Mouse (Mus musculus) megakaryocyte, embryonic 14.5 days (primary cell): ENCODE measurements around the gene Gm49373. TPM values are rescaled to one million over a fixed set of nuclear protein-coding genes. Genes with fewer than 3 reads are reported as not detected.

Experiments
- H3K27me3 ChIP-seq: replicated peaks from 2 replicates; pipeline ENCODE3; 2012; ENCODE audit warnings: inconsistent platforms
- H3K36me3 ChIP-seq: replicated peaks from 2 replicates; pipeline ENCODE3; 2012; ENCODE audit warnings: low read length, inconsistent platforms, mixed read lengths
- H3K4me1 ChIP-seq: 2 replicates; pipeline ENCODE4 v1.6.1; 2012; ENCODE audit warnings: inconsistent platforms
- H3K4me3 ChIP-seq: replicated peaks from 2 replicates; pipeline ENCODE3; 2012; ENCODE audit warnings: moderate library complexity, mild to moderate bottlenecking, inconsistent platforms
- H3K9me3 ChIP-seq: 2 replicates; pipeline ENCODE4 v1.6.1; 2012; ENCODE audit warnings: inconsistent platforms
- FLI1 ChIP-seq: IDR thresholded peaks from 2 replicates; pipeline ENCODE4 v1.6.1; 2012; ENCODE audit warnings: low read length, inconsistent platforms, mixed read lengths
- GATA1 ChIP-seq: IDR thresholded peaks from 3 replicates; pipeline ENCODE4 v1.6.1; 2012; ENCODE audit warnings: mixed read lengths, low read length, inconsistent platforms, borderline replicate concordance
- polyA plus RNA-seq: library from polyadenylated mRNA; stranded (reverse); fragments of >175 nt; gene quantifications from 2 replicates; pipeline ENCODE4 v1.2.3, GENCODE M21; 2012; ENCODE audit warnings: low replicate concordance; ENCODE audit not compliant: insufficient read depth

Gm49373 gene
- polyA plus RNA-seq, 1 experiment, result 0.45 TPM

DNA sequence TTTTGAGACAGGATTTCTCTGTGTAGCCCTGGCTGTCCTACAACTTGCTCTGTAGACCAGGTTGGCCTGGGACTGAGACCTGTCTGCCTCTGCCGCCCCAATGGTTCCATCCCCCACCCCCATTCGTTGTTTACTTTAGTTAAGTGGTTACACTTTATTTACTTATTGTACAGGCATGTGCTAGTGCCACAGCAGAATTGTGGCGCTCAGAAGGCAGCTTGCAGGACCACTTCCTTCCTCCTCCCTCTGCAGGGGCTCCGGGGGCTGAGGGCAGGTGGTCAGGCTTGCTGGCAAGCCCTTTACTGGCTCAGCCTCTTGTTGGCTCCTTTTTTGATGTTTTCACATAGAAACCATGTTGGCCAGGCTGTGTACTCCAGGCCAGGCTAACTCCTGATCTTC, 55.7 kb downstream of the Gm49373 start:
- H3K4me1 ChIP-seq, result peaks cover 54% of the 10 kb centered on the region
- H3K4me3 ChIP-seq, result peak overlapping the region; percentile 93
- H3K27me3 ChIP-seq, result peaks cover 56% of the 10 kb centered on the region
- no peak for TF ChIP-seq FLI1
- H3K36me3 ChIP-seq, result peaks cover 16% of the 10 kb centered on the region
- H3K9me3 ChIP-seq, result no peaks in the 10 kb centered on the region

DNA sequence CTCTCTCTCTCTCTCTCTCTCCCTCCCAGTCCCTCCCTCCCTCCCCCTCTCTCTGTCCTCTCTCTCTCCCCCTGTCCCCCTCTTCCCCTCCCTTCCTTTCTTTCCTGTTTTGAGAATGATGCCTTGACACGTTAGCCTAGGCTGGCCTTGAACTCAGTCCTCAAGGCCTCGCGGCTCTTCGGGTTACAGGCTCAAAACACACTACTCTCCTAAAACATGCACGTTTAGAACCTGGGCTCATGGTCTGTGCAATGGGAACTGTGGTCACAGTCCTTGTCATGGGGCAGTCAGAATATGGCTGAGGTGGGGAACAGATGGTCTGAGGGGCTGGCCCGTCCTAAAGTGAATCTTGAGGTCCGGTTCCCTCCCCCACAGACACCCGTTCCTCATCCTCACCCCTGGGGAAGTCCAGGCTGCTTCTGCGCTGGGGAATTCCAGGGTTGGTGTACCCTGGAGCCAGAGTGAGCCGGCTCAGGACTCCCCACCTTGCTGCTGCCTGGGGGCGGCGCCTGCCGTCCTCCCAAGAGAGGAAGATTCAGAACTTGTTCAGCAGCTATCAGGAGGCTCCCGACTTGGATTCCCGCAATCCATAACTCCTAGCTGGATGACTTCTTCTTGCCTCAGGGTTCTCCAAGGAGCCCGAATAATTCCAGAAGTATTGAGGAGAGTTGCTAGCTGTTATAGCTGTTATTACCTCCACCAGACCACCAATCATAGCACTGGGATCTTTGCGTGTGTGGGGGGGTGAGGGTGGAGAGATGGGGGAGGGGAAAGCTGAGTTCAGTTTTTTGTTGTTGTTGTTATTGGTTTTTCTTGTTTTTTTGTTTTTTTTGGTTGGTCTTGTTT, 56.3 kb downstream of the Gm49373 start:
- Histone ChIP-seq H3K27me3 (peaks cover 50% of the 10 kb centered on the region), H3K4me1 (peaks cover 55% of the 10 kb centered on the region), H3K36me3 (peaks cover 16% of the 10 kb centered on the region), H3K4me3 (peak overlapping the region; percentile 93), H3K9me3 (no peaks in the 10 kb centered on the region)
- TF ChIP-seq FLI1 (no peak), GATA1 (no peak)

DNA sequence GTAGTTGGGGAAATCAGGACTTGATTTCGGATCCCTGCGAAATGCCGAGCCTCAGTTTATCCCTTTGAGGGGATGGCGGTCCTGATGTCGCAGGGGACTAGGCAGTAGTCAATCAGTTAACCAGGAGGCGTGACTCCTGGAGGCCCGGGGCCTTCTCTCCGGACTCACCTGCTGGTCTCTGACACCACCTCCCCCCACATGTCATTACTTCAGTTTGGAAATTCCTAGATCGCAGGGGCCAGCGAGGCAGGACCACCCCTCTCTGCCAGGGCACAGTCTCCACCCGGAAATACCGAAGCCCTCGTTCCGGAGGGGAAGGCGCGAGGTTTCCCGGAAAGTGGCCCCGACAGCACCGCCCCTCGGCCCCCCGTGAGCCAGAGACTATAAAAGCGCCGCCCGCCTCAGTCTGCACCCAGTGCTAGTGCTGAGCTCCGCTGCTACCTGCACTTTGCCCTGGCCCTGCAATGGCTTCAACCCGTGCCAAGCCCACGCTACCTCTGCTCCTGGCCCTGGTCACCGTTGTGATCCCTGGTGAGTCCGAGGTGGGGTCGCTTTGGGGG, 57.2 kb downstream of the Gm49373 start, which contains the start of gene Icam1:
Icam1 (plus strand) TSS at position 415 of the 560 bp plus-strand sequence.
- Histone ChIP-seq H3K9me3 (no peaks in the 10 kb centered on the region), H3K36me3 (peaks cover 10% of the 10 kb centered on the region), H3K4me3 (peak within 1 kb of the TSS; percentile 93), H3K27me3 (peaks cover 45% of the 10 kb centered on the region), H3K4me1 (peaks cover 56% of the 10 kb centered on the region)
- no peak for TF ChIP-seq FLI1
- TF ChIP-seq GATA1, result no peak

DNA sequence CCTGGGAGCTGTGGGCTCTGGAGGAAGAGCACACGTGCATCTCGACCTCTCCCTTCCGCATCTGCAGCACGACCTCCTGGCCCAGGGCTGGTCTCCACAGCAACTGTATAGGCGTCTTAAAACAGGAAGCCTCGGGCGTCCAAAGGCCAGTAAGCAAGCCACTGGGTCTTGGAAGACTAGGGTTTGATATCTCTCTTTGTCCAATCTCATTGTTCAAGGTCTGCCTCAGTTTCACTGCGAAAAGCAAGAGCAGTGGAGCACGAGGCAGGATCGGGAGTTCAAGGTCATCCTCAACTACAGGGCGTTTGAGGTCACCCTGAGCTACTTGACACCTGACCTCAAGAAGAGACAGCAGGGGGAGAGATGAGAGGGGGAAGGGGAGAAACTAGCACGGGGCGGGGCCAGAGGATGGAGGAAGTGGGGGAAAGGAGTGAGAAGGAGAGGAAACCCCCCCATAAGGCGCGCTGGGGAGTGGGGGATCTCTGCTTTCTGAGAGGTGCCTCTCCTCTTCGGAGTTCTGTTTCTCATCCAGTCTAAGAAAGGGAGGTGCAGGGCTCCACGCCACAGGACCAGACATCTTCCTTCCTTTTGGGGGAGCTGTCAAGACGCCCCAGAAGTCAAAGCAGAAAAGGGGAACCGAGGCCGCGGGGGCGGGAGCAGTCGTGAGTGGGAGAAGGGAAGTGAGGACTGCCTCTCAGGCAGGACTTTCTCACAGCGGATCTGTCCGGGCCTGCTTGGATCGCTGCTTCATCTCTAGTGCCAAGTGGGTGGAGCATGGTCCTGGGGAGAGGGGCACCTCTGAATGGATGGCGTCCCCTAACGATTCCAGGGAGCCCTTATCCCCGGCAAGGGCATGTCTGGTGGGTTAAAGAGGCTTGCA, 58.0 kb downstream of the Gm49373 start:
- Histone ChIP-seq H3K4me1 (peaks cover 60% of the 10 kb centered on the region), H3K27me3 (peaks cover 43% of the 10 kb centered on the region)

More for the DNA sequence above, 58.0 kb downstream of the Gm49373 start:
- Histone ChIP-seq H3K9me3 (no peaks in the 10 kb centered on the region), H3K4me3 (peak overlapping the region; percentile 93), H3K36me3 (peaks cover 10% of the 10 kb centered on the region)
- TF ChIP-seq FLI1, result no peak
- TF ChIP-seq GATA1, result no peak

Other genes starting within 250 kb of the Gm49373 start
- gene A230050P20Rik, start 204.5 kb downstream of the Gm49373 start, polyA plus RNA-seq, result 39.0 and 51.7 TPM in 2 replicates
- gene Angptl6, start 193.4 kb downstream of the Gm49373 start, polyA plus RNA-seq, result 4.7 and 5.1 TPM in 2 replicates
- gene Ppan, start 184.9 kb downstream of the Gm49373 start, polyA plus RNA-seq, result 84.5 and 137 TPM in 2 replicates
- 300 and 342 TPM in 2 replicates for gene Eif3g, start 174.5 kb downstream of the Gm49373 start, polyA plus RNA-seq
- 31.3 and 39.8 TPM in 2 replicates for gene Dnmt1, start 113.2 kb downstream of the Gm49373 start, polyA plus RNA-seq
- 4.0 and 8.4 TPM in 2 replicates for gene S1pr2, start 96.3 kb downstream of the Gm49373 start, polyA plus RNA-seq
- gene Mrpl4, start 70.4 kb downstream of the Gm49373 start, polyA plus RNA-seq, result 62.4 and 63.4 TPM in 2 replicates
- 8.8 and 10.8 TPM in 2 replicates for gene Icam1, start 57.1 kb downstream of the Gm49373 start, polyA plus RNA-seq
- gene Icam4, start 43.7 kb downstream of the Gm49373 start, polyA plus RNA-seq, result 5.3 and 7.9 TPM in 2 replicates
- gene Icam5, start 41.0 kb downstream of the Gm49373 start, polyA plus RNA-seq, result 3.0 and 9.9 TPM in 2 replicates
- 3.6 TPM in 1 of 2 replicates, not detected in the other for gene Zglp1, start 6.0 kb downstream of the Gm49373 start, polyA plus RNA-seq
- 3.3 and 26.9 TPM in 2 replicates for gene Fdx1l, start 518 bp upstream of the Gm49373 start, polyA plus RNA-seq
- gene Gm38431, start 18.9 kb upstream of the Gm49373 start, polyA plus RNA-seq, result 128 and 518 TPM in 2 replicates
- 51.7 TPM in 1 of 2 replicates, not detected in the other for gene Raver1, start 18.9 kb upstream of the Gm49373 start, polyA plus RNA-seq
- gene Tyk2, start 58.1 kb upstream of the Gm49373 start, polyA plus RNA-seq, result 15.5 and 17.9 TPM in 2 replicates
- 62.5 and 150 TPM in 2 replicates for gene Cdc37, start 76.9 kb upstream of the Gm49373 start, polyA plus RNA-seq
- gene Pde4a, start 92.6 kb upstream of the Gm49373 start, polyA plus RNA-seq, result 8.2 and 26.2 TPM in 2 replicates
- 47.4 and 49.4 TPM in 2 replicates for gene Keap1, start 166.3 kb upstream of the Gm49373 start, polyA plus RNA-seq
- not detected in 2 replicates for gene S1pr5, start 175.3 kb upstream of the Gm49373 start, polyA plus RNA-seq
- gene Atg4d, start 192.2 kb upstream of the Gm49373 start, polyA plus RNA-seq, result 53.1 and 67.2 TPM in 2 replicates
- gene Kri1, start 214.9 kb upstream of the Gm49373 start, polyA plus RNA-seq, result 32.6 and 47.4 TPM in 2 replicates
- 94.7 and 248 TPM in 2 replicates for gene Cdkn2d, start 218.3 kb upstream of the Gm49373 start, polyA plus RNA-seq
- gene Ap1m2, start 239.2 kb upstream of the Gm49373 start, polyA plus RNA-seq, result not detected in 2 replicates
- gene Slc44a2, start 247.6 kb upstream of the Gm49373 start, polyA plus RNA-seq, result 46.8 and 61.6 TPM in 2 replicates